Mouse (Mus musculus) left cerebral cortex, postnatal 10 days (tissue): ENCODE results near the gene Bst2. TPM values are rescaled to one million over a fixed set of nuclear protein-coding genes. Genes with fewer than 3 reads are reported as not detected.

Source experiments
- DNase-seq, 2 experiments: peaks; one replicate each; pipeline ENCODE4 v3.0.0; 2021 to 2022; ENCODE audit warnings: low spot score in 2 of 2, mixed read lengths in 1 of 2; ENCODE audit errors: extremely low spot score in 1 of 2
- intact Hi-C: fragments of 180-260 bp; cut with DNase I; formaldehyde crosslinking; loops from one replicate; pipeline ENCODE4 v1.15.1; 2025
- total RNA-seq, 2 experiments: library from RNA; stranded (reverse); gene quantifications; 2 replicates each; pipeline ENCODE4 v1.2.3; 2021

Bst2 gene
- 1 to 10 TPM in 1 of 2 experiments, under 1 TPM in 1; 0.95 to 3.4 TPM for total RNA-seq

DNA sequence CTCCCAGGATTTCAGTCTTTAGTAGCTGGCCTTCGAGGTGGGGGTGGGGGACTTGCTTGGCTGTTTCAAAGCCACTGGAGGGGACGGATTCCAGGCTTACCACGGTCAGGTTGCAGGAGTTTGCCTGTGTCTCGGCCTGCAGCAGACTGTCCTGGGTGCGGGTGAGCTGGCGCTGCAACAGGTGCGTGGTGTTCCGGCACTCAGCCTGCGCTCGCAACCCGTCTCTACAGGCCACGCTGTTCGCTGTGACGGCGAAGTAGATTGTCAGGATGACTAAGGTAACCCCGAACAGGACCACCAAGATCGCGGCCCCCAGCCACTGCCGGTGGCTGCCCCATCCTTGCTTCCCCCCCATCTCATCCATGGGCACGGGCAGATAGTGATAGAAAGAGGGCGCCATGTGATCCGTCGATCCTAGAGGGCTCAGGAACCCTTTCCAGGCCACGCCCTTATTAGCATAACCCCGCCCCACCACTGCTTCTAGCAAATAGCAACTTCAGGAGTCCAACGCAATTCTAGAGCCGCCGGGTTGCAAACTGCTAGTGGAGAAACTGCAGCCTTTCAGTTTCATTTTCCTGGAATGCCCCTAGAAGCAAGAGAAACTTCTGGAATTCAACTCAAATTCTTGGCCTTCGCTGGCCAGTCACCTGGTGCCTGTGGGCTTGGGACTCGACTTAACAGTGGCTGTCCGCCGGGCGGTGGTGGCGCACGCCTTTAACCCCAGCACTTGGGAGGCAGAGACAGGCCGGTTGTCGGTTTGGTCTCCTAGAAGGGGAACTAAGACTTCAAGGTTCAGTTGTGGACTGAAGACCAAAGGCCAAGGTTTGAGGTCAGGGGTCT, at the start of gene Bst2:
Gene Bst2 (minus strand): TSS at position 429 of the 840 bp plus-strand sequence.
- DNase-seq = peak in 1 of 2 experiments; percentile 89
- intact Hi-C loops = no loop called here

DNA sequence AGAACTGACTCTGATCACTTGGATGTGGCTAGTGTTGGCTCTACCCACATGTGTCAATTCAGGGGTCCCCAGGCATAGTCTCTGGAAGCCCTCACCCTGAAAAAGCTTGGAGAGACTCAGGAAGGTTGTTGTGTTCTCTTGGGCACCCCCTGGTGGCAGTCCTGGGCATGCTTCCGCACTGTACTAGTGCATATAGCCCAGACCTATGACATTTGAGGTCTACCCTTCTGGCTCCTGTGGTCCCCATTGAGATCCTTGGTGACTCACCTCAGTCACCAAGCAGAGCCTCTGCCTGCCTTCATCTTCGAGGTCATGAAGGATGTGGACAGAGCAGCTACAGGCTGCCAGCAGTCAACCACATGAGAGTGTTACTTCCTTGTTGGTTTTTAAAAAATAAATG, 49.6 kb upstream of the Bst2 start:
- peak in 1 of 2 experiments; percentile 70 for DNase-seq
- intact Hi-C loops = no loop called here

DNA sequence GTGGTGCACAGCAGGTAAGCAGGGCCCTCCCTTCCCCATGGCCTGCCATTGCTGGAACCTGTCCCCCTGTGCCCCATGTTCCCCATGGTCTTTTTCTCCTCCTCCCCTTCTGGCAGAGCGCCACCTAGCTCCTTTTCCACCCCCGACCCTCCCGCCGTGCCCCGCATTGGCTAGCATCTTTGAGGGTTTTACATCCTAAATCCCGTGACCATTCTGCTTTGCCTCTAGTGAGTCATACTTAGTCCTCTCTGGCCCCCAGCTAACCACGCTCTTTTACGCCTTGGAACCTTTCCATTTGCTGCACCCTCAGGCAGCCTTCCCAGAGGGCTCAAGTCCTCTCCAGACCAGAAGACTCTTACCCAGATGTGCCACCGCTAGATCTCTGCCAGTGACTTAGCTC, 42.9 kb upstream of the Bst2 start:
- intact Hi-C loops = no loop called here
- no peak for DNase-seq

DNA sequence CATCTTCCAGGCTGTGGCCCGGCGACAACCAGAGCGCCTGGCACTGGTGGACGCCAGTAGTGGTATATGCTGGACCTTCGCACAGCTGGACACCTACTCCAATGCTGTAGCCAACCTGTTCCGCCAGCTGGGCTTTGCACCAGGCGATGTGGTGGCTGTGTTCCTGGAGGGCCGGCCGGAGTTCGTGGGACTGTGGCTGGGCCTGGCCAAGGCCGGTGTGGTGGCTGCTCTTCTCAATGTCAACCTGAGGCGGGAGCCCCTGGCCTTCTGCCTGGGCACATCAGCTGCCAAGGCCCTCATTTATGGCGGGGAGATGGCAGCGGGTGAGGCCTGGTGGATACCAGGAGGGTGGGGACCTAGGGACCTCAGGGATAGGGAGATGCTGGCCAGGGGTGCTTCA, 42.2 kb upstream of the Bst2 start:
- intact Hi-C loops = no loop called here
- no peak for DNase-seq

DNA sequence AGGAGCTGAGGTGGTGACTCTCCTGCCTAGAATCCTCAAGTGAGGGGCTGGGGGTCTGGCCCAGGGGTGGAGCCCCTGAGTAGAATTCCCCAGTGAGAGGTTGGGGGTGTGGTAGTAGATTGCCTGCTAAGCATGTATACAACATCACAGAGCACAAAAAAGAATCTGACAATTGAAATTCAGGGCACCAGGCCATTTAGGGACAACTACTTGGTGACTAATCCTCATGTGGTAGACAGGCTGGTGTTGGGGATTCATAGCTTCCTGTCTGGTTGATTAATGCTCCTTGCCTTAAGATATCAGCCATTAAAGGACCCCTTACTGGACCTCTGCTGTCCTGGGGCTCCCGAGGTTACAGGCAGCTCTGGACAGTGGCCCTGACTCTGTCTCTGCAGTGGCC, 41.8 kb upstream of the Bst2 start:
- intact Hi-C loops = no loop called here
- DNase-seq = no peak

DNA sequence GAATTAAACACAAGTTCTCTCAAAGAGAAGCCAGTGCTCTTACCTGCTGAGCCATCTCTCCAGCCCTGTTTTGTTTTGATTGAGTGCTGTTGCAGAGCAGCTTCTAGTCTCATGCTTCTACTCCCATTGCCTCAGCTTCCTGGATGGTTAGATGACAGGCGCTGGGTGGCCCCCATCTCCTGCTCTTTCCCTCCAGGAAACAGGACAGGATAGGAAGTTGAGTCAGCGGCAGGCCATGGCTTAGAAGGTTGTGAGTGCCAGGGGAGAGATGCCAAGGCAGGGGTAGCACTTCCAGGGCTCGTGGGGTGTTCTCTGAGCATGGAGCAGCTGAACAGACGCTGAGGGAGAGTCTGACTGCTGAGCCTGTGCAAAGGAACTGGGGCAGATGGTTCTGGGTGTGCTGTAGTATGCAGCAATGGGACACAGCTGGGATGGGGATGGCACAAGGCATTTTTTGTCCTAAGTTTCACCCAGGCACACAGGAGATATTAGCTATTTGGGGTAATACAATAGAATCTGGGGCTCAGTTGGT, 40.7 kb upstream of the Bst2 start:
- DNase-seq = no peak
- intact Hi-C loops = no loop called here

DNA sequence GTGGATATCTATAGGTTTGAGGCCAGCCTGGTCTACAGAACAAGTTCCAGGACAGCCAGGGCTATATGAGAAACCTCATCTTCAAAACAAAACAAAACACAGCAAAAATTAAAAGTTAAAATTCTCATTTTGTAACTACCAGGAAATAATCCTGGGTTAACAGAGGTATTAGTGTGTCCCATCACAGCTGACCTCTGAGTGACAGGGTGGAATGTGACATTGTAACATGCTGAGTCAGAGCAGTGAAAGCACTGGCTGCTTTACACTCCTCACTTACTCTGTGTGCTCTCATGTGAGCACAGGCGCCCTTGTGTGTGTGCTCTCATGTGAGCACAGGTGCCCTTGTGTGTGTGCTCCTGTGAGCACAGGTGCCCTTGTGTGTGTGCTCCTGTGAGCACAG, 37.8 kb upstream of the Bst2 start:
- no peak for DNase-seq
- intact Hi-C loops = no loop called here

DNA sequence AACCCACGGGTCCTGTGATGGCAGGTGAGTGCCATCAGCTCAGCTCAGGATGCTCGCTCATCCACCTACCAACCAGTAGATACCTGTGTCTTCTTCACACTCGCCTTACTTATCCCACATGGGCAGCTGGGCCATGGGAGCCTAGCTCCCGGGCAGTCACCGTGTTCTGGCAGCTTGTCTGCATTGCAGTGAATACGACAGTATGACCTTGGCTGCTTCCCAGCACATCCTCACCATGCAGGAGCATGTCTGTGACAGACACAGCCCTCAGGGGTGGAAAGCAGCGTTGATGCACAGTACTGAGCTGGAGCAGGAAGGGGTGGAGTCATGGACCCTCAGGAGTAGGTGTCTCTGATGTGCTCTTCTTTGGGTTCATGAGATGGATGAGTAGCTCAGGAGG, 37.2 kb upstream of the Bst2 start:
- intact Hi-C loops = no loop called here
- no peak for DNase-seq

DNA sequence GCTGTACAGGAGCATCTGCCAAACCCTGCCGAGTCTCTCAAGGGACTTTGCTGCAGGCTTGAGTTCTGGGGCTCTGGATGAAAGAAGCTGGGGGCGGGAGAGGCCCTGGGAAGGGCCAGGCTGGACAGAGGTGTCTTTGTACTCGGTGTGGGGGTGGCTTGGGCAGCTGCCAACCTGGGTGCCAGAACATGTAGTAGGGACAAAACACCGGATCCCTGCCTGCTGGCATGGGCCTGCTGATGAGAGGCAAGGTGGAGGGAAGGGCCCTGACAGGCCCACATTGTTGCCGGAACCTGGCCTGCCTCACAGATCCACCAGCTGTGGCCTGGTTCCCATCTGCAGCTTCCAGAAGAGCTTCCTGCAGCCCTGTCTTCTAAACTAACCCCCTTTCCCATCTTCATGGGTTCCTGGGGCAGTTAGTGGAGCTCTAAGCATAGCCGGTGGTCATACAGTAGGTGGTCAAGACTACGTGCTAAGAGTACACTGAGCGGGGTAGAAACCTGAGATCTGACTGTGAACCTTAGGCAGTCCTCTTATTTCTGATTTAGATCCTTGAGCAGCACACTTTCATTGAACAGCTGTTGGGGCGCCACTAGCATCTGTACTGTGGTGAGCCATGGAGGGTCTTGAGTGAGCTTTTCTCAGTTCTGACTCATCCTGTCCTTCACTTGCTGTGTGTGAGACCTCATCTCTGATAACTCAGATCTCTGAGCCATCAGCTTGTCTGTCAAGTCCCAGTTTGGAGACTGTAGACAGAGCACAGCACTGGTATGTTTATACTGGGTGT, 35.8 kb upstream of the Bst2 start:
- peak; percentile 87 to 91 for DNase-seq
- intact Hi-C loops = no loop called here

DNA sequence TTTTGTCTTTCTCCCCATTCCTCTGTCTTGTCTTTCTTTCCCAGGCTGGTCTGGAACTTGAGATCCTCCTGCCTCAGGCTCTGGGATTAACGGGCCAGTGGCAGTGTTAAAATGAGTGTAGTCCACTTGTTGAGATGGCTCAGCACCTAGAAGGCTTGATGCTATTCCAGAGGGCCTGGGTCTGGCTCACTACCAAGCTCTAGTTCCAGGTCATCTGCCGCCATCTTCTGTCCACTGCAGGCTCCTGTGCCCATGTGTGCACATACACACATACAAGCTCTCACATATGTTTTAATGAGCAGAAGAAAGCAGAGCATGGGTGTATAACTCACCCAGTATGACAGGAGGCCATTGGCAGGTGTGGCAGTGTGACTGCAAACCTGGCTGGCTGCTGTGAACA, 34.8 kb upstream of the Bst2 start:
- intact Hi-C loops = no loop called here
- no peak for DNase-seq

DNA sequence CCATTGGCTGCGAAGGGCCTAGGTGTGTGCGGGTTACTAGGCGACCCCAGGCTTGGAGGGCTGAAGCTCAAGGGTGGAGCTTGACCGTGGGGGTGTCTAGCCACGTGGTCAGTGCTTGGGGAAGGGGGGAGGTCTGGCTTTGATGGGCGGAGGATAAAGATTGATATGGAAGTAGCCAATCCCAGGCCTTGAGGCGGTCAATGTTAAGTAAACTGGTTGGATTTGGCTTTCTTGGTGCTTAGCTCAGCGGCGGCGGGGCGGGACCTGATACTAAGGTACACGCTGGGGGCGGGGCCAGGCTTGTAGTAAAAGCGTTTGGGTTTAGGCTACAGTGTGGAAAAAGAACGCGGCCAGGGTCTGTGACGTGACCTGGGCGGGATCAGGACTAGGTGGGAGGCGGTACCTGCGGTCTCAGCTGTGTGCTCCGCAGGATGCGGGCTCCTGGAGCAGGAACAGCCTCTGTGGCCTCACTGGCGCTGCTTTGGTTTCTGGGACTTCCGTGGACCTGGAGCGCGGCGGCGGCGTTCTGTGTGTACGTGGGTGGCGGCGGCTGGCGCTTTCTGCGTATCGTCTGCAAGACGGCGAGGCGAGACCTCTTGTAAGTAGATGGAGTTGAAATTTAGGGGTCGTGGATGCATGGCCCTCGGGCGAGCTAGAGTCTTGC, 33.2 kb upstream of the Bst2 start:
- peak; percentile 94 to 95 for DNase-seq
- intact Hi-C loops = no loop called here

DNA sequence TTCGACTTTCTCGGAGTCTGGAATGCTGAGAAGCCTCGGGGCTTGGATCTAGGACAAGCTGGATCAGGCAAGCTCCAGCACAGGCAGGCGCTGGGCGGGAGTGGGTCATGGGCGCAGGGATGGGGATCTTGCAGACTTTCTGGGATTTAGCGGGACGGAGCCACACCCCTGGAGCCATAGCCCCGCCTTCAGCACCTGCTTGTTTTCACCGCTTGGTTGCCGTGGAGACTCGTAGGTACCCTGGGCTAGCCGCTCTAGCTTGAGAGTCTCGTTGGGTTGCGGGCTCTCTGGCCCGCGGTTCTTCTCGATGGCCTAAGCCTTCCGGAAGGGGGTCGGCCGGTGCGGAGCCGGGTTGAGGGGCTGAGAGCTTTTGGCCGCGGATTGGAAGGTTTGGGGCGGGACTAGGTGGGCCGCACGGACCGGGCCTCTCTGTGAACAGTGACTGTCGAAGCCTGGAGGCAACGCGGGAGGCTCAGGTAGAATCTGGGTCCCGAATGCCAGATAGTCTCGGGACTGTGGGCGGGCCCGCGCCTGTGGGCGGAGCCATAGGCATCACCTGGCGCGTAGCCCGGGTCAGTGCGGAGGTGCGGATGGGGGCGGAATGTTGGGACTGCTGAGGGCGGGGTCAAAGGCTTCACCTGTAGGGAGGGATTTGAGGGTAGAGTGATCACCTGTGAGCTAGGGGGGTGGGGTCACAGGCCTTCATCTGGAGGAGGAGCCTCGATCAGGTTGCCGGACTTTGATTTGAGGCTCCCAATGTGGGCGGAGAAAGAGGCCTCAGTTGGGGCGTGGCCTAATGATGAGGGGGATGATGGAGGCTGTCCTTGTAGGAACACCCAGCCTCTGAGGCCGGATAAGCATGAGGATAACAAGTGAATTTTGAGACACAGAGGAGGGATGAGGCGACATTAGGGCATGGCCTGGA, 32.4 kb upstream of the Bst2 start:
- peak; percentile 89 to 90 for DNase-seq
- intact Hi-C loops = no loop called here

DNA sequence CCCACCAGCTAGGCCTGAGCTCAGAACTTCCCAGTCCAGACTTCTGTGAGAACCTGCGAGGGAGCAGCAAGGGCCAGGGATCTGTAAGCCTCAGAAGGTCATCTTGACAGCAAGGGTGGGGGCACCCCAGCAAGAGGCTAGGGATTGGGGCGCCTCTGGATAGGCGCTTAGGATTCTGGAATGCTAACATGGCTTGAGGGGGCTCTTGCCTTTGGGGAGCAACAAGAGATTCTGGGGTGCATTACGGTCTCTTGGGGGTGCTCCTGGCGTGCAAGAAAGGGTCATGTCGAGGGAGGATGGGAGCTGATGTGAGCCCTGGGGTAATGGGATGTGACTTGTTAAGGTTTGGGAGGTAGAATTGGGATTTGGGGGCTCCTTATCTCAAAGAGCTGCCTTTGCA, 31.7 kb upstream of the Bst2 start:
- DNase-seq = no peak
- intact Hi-C loops = no loop called here

DNA sequence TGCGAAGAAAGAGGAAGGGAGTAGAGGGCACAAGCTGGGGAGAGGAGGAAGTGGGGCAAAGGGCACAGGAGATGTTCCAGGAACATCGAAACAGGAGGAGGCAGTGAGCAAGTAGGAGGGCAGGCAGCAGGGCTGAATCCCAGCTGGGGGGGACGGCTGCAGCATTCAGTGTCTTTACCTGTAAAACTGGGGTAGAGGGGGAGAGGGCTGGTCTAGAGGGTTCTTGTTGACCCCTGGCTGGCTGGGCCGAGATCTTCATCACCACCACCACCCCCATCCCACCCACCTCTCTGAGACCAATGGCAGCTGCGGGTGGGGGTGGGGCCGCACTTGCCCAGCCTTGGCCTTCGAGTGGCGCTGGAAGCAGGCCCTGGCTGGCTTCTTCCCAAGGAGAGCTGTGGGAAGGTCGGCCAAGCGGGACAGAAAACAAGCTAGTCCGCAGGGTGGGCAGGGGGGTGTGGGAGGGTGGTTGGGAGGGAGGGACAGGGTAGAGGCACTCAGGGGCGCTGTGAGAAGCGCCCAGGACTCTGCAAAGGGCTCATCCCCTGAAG, 31.2 kb upstream of the Bst2 start, which contains the start of gene Slc27a1:
Gene Slc27a1 (plus strand): TSS at position 496 of the 551 bp plus-strand sequence.
- DNase-seq = peak in 1 of 2 experiments; percentile 86
- intact Hi-C loops = no loop called here

DNA sequence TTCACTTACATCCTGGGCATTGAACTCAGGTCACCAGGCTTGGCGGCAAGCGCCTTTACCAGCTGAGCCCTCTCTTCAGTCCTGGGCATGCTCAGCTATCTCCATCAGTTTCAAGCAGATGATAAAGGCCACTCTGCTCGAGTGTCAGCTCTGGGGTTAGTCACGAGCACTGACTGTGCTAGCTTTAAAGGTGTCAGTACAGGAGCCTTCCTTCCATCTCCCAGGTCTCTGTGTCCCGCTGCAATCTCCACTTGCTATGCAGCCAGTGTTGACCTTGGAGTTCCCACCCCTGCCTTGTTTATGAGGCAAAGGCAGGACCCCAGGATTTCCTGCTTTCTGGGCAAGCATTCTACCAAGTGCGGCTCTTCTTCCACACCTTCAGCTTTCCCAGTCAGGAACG, 30.3 kb upstream of the Bst2 start:
- intact Hi-C loops = no loop called here
- no peak for DNase-seq

DNA sequence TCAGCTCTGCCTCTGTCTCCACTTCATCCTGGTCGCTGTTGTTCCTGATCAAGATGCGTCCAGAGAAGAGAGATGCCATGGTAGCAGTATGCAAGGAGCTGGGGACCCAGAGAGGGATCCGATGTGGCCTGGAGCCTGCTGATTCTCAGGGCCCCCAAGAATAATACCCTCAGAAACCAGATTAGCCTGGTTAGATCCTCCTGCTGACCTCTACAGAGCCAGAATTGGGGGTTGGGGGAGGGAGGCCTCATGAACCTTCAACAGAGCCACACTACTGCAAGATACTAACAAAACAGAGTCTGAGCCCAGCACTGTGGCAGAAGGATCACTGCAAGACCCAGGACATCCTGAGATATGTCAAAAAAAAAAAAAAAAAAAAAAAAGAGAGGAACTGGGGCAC, 29.2 kb upstream of the Bst2 start, which contains the start of gene Nxnl1:
Gene Nxnl1 (minus strand): TSS at position 101 of the 400 bp plus-strand sequence.
- DNase-seq = no peak
- intact Hi-C loops = no loop called here

DNA sequence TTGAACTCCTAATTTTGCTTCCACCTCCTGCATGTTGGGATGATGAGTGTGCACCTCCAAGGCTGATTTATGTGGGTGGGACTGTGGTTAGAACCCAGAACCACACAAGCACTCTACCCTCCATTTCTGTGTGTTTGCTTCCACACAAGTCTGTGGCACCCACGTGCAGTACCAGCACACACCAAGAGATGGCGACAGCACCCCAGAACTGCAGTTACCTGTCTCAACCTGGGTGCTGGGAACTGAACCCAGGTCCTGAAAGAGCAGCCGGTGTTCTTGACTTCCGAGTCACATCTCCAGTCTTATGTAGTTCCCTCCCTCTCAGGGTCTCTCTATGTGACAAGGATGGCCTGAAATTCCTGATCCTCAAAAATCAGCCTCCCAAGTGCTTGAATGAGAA, 26.7 kb upstream of the Bst2 start:
- DNase-seq = no peak
- intact Hi-C loops = no loop called here

DNA sequence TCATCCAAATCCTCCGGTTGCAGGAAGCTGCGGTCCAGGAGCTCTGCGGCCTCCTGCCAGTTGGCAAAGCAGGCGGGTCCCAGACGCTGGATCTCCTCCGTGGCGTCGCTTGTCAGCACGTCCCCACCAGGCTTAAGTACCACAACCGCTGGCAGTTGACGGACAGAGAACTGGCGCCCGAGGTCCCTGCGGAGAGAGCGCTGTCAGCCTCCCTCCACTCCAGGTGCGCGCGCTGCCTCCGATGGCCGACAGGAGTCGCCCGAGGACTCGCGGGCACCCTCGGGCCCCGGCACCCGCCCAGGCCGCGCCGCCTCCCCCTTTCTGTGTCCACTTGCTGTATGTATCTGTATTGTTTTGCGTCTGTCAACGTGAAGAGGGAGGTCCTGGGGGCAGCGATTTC, 25.5 kb upstream of the Bst2 start:
- peak in 1 of 2 experiments; percentile 86 for DNase-seq
- intact Hi-C loops = no loop called here
